Mouse (Mus musculus): ENCODE results near the gene Kmt5b.
A peak's percentile ranks its signal among the peaks of the same experiment; 100 is the strongest.

Gene Kmt5b

GRCm38 (mm10) chr19:3767276-3767780, at the start of gene Kmt5b:
TSS of gene Kmt5b (plus strand) at chr19:3767421.
- no peak for DNase-seq (ENCODE audit: low spot score)

DNA sequence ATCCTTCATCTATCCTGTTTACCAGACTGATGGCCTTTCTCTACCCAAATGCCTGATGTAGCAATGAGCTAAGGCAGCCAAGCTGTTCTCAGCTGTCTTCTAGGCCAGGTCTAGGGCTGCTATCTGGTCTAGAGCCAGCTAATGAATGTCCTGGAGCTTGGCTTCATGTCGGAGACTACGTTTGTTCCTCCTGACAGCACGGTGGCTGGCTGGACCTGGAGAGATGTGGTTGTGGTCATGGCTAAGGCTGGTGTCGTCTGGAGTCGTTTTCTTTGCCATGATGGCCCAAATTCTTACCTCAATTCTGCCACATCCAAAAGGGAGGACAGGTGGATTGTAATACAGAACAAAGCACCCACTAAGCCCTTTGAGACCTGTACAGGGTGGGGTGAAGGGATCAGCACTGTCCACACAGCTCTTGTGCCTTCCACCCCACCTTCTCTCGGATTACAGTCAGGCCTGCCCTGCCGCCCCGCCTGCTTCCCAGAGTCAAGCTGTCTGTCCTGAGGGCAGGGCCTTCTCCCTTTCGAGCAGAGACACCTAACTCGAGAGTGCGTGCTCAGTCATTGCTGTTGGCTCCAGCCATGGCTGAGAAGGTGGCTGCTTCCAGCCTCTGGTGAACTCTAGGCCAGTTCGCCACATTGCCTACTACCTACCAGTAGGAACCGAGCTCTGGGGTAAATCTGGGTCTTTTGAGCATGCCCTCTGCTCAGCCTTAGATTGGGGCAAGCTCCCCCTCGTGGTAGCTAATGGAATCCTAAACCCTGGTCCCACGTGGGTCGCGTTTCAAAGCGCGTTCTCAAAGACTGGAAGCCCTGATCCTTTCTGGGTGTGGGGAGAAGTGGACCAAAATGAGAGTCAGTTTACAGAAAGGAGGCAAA, 48.5 kb upstream of the Kmt5b start:
- DNase-seq (ENCODE audit: low spot score), result no peak

GRCm38 (mm10) chr19:3719362-3719891, 47.8 kb upstream of the Kmt5b start:
- DNase-seq (ENCODE audit: low spot score), result no peak

- no peak for DNase-seq (ENCODE audit: low spot score)
Measured at GRCm38 (mm10) chr19:3723170-3723569, 44.1 kb upstream of the Kmt5b start.

- no peak for DNase-seq (ENCODE audit: low spot score)
Measured at GRCm38 (mm10) chr19:3723904-3724303, 43.3 kb upstream of the Kmt5b start.

DNA sequence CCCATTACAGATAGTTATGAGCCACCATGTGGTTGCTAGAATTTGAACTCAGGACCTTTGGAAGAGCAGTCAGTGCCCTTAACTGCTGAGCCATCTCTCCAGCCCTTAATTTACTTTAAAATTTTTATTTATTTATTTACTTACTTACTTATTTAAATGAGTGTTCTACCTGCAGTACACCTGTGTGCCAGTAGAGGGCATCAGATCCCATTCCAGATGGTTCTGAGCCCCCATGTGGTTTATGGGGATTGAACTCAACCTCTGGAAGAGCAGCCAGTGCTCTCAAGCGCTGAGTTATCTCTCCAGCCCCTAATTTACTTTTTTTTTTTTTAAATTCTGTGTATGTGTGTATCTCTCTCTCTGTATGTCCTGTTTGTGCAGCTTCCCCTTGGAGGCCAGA, 42.4 kb upstream of the Kmt5b start:
- peak; percentile 32 for DNase-seq (ENCODE audit: low spot score)

- DNase-seq (ENCODE audit: low spot score), result no peak
Measured at GRCm38 (mm10) chr19:3728901-3729300, 38.3 kb upstream of the Kmt5b start.

- DNase-seq (ENCODE audit: low spot score), result no peak
Measured at GRCm38 (mm10) chr19:3730781-3731646, 36.2 kb upstream of the Kmt5b start.

GRCm38 (mm10) chr19:3736001-3736400, 31.2 kb upstream of the Kmt5b start:
- no peak for DNase-seq (ENCODE audit: low spot score)

- DNase-seq (ENCODE audit: low spot score), result no peak
Measured at GRCm38 (mm10) chr19:3739650-3740049, 27.6 kb upstream of the Kmt5b start.

DNA sequence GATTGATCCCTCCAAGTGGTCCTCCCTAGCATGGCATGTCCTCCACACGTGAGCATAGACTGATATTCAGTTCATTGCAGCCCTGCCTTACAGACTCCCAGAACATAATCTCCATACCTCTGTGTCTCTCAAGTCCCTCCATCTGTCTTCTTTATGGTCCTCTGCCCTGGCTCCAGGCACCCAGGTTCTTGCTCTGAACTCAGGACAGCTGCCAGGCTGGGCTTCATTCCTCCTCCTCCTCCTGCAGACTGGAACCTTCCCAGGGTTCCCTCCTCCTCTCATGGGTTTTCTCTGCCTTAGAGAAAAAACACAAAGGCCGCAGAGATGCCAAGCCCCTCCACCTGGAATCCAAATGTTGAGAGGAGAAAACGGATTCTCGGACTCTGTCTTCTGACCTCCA, 24.5 kb upstream of the Kmt5b start:
- no peak for DNase-seq (ENCODE audit: low spot score)

DNA sequence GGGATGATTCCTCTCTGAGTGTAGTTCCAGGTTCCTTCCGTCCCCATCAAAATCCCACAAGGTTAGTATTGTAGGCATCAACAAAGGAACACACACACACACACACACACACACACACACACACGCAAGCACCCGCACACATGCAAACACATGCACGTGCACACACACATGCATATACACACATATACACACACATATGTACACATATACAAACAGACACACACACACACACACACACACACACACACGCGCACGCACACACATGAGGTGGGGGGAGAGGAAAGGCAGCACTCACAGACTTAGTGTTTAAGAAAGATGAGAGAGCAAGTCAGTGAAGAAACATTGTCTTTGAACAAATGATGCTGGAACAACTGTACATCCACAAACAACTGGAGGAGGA, 23.9 kb upstream of the Kmt5b start:
- DNase-seq (ENCODE audit: low spot score), result no peak

GRCm38 (mm10) chr19:3743851-3744512, 23.2 kb upstream of the Kmt5b start:
- no peak for DNase-seq (ENCODE audit: low spot score)

DNA sequence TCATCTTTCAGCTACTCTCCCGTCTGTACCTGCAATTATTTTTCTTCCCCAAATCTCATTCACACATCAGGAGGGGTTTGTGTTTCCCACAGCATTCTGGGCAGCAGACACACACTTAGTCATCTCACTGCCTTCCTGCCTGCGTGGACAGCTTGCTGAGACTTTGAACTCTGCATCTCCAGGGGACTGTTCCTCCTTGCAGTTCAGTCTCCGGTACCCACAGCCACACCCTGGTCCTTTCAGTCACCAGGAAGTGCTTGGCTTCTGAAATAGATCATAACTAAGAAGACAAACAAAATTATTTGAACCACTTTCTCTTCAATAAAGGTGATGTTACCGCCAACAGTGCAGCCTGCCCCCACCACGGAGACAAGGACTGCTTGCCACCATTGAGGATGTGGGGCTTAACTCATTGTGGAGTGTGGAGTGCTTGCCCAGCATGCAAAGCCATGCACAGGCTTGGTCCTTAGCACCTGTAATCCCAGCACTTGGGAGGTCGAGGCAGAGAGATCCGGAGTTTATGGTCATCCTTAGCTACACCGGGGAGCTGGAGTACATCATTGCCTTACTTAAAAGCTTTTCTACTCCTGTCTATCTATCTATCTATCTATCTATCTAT, 14.5 kb upstream of the Kmt5b start:
- no peak for DNase-seq (ENCODE audit: low spot score)

DNA sequence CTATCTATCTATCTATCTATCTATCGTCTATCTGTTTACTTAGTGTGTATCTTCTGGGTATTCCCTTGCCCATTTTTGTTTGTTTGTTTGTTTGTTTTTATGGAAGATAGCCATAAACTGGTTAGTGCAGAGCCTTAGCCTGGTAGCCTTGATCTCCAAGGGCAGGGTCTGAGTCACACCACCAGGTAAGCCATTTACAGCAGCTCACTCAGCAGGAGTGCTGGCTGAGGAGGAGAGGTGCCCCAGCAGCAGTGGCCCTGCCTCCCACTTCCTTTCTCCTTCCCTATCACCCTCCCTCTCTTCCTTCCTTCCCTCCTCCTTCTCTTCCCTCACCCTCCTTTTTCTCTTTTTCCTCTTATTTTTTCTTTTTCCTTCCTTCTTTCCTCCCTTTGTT, 14.0 kb upstream of the Kmt5b start:
- DNase-seq (ENCODE audit: low spot score), result no peak

- no peak for DNase-seq (ENCODE audit: low spot score)
Measured at GRCm38 (mm10) chr19:3753738-3754137, 13.5 kb upstream of the Kmt5b start.

- DNase-seq (ENCODE audit: low spot score), result no peak
Measured at GRCm38 (mm10) chr19:3757861-3758260, 9.4 kb upstream of the Kmt5b start.

DNA sequence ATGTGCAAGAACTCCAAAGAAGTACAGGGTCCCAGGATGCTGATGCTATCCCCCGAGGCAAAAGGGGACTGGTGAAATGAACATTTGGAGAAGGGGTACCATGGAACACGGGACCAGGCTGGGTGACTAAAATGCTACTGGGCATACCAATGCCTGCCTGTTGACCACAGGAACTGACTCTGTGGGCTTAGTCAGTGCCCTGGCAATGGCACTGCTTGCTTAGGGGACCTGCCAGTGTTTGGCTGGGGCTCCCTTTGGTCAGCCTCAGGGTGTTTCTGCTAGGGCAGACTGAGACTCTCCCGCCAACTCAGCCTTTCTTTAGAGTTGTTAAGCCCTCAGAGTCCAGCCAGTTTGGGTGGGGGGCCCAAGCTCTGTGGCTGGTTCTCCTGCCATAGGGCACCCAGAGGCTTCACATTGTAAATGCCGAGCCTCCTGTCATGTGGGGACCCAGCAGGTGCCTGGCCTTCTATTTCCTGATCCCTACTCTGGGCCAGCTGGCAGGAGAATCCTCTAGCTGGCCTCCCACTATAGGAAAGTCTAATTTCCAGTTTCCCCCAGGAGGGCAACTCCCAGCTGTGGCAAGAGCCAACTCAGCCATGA, 1.9 kb upstream of the Kmt5b start:
- DNase-seq (ENCODE audit: low spot score), result no peak

GRCm38 (mm10) chr19:3766378-3766777, 843 bp upstream of the Kmt5b start:
- no peak for DNase-seq (ENCODE audit: low spot score)

DNA sequence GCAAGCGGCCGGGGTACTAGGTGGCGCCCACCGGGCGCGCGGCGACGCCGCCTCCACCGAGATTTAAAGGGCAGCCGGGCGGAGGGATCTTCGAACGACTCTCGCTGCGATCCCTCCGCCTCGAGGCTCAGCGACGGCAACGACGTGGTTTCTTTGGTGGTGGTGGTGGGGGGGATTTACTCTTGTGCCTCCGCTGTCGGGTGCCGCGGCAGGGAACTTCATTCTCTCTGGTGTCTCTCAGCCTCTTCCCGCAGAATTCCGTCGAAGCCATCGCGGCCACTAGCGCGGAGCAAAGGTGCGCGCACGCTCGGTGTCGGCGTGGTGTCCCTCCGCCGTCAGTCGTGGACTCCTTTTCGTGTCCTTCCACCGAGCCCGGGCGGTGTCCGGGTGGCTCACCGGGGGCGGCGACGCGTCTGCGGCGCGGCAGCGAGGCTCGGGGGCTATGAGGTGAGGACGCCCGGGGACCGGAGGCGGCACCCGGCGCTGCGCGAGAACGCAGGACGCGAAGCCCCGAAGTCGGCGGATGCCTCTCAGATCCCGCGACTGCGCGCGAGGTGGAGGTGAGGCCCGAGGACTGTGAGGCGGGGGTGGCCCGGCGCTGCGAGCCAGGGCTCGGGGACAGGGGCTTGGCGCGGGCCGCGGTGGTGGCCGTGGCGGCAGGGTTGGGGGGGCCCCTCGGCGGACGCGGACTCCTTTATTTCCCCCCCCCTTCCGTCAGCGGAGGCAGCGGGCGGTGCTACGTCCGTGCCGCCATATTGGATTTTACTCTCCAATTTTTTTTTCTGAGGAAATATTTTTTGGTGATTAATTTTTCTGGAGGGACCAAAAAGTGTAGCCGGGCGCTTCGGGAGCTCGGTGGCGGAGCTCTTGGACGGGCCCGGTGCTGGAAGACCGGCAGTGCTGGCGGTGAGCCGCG, 818 bp downstream of the Kmt5b start:
- peak; percentile 75 for DNase-seq (ENCODE audit: low spot score)
